Mouse (Mus musculus) left cerebral cortex, adult 8-10 months (tissue): Measurements from ENCODE around the gene Lrif1. TPM values are rescaled to one million over a fixed set of nuclear protein-coding genes. Genes with fewer than 3 reads are reported as not detected.
"Not testable (repeated sequence)": the region's sequence is repeated elsewhere in the genome, so short reads cannot be mapped to it uniquely, and the experiment has no call there.

Experiments used
- DNase-seq, 2 experiments: peaks; one replicate each; pipeline ENCODE4 v3.0.0; 2022; ENCODE audit warnings: low spot score in 2 of 2
- total RNA-seq, 4 experiments: library from RNA; stranded (reverse); gene quantifications; 2 replicates each; pipeline ENCODE4 v1.2.4; 2022

The Lrif1 gene
- total RNA-seq: 10 to 100 TPM; 19.6 to 27.9 (median 22.9) TPM

GRCm38 (mm10) chr3:106684830-106685229 lies at the start of gene Lrif1:
TSS of gene Lrif1 (plus strand) at chr3:106684987.
- peak; percentile 75 to 88 for DNase-seq

- DNase-seq: not testable (repeated sequence)
Measured at GRCm38 (mm10) chr3:106672811-106673210, 12.0 kb upstream of the Lrif1 start.

- DNase-seq: no peak
Measured at GRCm38 (mm10) chr3:106685381-106685780, 594 bp downstream of the Lrif1 start.

- peak; percentile 83 to 99 for DNase-seq
Measured at GRCm38 (mm10) chr3:106721397-106722027, 36.7 kb downstream of the Lrif1 start.

- DNase-seq: peak; percentile 83 to 92
Measured at GRCm38 (mm10) chr3:106722028-106722945, 37.5 kb downstream of the Lrif1 start.

GRCm38 (mm10) chr3:106755898-106756297 lies 71.1 kb downstream of the Lrif1 start:
- DNase-seq: no peak

- DNase-seq: no peak
Measured at GRCm38 (mm10) chr3:106771834-106772233, 87.0 kb downstream of the Lrif1 start.

GRCm38 (mm10) chr3:106785130-106785529 lies 100.3 kb downstream of the Lrif1 start:
- DNase-seq: no peak

Other genes starting within 250 kb of the Lrif1 start
- gene Dennd2d, start 202.6 kb upstream of the Lrif1 start, total RNA-seq: under 1 TPM; 0.26 to 0.53 (median 0.35) TPM
- gene Dram2, start 137.2 kb upstream of the Lrif1 start, total RNA-seq: 10 to 100 TPM; 29.9 to 36.2 (median 35.7) TPM
- 10 to 100 TPM; 43.1 to 55.1 (median 48.8) TPM for gene Cept1, start 137.2 kb upstream of the Lrif1 start, total RNA-seq
- 10 to 100 TPM in 2 of 4 experiments, 1 to 10 TPM in 2; 9.3 to 23.7 (median 15.9) TPM for gene Cd53, start 105.2 kb downstream of the Lrif1 start, total RNA-seq
- not detected for gene Olfr266, start 141.3 kb downstream of the Lrif1 start, total RNA-seq